Mouse (Mus musculus): Measurements from ENCODE around the gene Ltbp4. TPM values are rescaled to one million over a fixed set of nuclear protein-coding genes. Genes with fewer than 3 reads are reported as not detected.
A peak's percentile ranks its signal among the peaks of the same experiment; 100 is the strongest.

The Ltbp4 gene
- polyA plus RNA-seq, 1 experiment from 2014 or later, result 170 TPM

DNA sequence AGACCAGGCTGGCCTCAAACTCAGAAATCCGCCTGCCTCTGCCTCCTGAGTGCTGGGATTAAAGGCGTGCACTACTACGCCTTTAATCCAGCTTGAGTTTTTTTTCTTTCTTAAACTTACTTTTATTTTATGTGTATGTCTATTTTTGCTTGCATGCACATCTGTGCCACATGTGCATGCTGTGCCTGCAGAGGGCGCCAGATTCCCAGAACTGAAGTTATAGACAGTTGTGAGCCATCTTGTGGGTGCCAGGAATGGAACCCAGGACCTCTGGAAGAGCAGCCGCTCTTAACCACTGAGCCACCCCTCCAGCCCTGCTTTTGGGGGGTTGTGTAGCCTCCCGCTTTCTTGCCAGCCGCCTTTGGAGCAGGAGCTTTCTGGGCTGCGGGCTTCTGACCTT is 66.1 kb downstream of the Ltbp4 start:
- Histone ChIP-seq H3K9ac (ENCODE audit: low read length) (no peak overlapping the region), H3K27ac (ENCODE audit: low read length) (no peak overlapping the region), H3K9me3 (replicated peaks; ENCODE audit: control insufficient read depth, low read length) (no peaks in the 10 kb centered on the region), H3K4me1 (ENCODE audit: control insufficient read depth, insufficient read depth, low read length) (no peaks in the 10 kb centered on the region), H3K27me3 (ENCODE audit: control insufficient read depth, insufficient read depth, low read length) (no peaks in the 10 kb centered on the region), H3K36me3 (ENCODE audit: control insufficient read depth, insufficient read depth, low read length) (peaks cover 25% of the 10 kb centered on the region), H3K4me3 (replicated peaks; ENCODE audit: low read length) (no peak overlapping the region), H3K4me2 (ENCODE audit: low read depth, low read length) (no peak overlapping the region)
- WGBS, result 86% methylated on average over 8 of the region's 8 CpGs
- ATAC-seq (ENCODE audit: insufficient read depth, low FRiP score), result no peak

DNA sequence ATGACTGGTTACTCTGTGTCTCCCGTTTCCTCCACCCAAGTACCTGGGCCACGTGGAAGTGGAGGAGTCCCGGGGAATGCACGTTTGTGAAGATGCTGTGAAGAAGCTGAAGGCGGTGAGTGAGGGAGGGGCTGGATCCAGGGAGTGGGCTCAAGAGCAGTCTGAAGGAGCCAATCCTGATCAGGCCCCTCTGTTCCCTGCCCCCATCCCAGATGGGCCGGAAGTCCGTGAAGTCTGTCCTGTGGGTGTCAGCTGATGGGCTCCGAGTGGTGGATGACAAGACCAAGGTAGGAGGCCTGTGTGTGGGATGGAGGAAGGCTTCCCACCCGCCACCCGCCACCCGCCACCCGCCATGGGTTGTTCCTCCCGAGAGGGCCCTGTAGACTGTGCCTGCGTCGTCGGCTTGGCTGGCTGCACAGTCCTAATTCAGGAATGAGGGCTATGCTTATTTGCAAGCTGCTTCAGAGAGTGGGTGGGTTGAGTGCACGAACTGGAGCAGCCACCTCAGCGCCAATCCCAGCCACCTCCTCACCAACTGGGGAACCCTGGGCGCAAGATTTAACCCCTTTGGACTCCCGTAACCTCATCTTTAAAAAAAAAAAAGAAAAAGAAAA is 70.9 kb downstream of the Ltbp4 start:
- no peaks in the 10 kb centered on the region for H3K27me3 ChIP-seq (ENCODE audit: control insufficient read depth, insufficient read depth, low read length)
- H3K4me2 ChIP-seq (ENCODE audit: low read depth, low read length), result no peak overlapping the region
- WGBS, result 72% methylated on average over 20 of the region's 20 CpGs
- 0 out of 2 replicates have a peak, but pooled peaks have one; percentile 33 for ATAC-seq (ENCODE audit: insufficient read depth, low FRiP score)
- no peaks in the 10 kb centered on the region for H3K4me1 ChIP-seq (ENCODE audit: control insufficient read depth, insufficient read depth, low read length)
- no peak overlapping the region for H3K9ac ChIP-seq (ENCODE audit: low read length)
- no peaks in the 10 kb centered on the region for H3K9me3 ChIP-seq (replicated peaks; ENCODE audit: control insufficient read depth, low read length)
- no peak overlapping the region for H3K27ac ChIP-seq (ENCODE audit: low read length)
- peaks cover 34% of the 10 kb centered on the region for H3K36me3 ChIP-seq (ENCODE audit: control insufficient read depth, insufficient read depth, low read length)
- no peak overlapping the region for H3K4me3 ChIP-seq (replicated peaks; ENCODE audit: low read length)

DNA sequence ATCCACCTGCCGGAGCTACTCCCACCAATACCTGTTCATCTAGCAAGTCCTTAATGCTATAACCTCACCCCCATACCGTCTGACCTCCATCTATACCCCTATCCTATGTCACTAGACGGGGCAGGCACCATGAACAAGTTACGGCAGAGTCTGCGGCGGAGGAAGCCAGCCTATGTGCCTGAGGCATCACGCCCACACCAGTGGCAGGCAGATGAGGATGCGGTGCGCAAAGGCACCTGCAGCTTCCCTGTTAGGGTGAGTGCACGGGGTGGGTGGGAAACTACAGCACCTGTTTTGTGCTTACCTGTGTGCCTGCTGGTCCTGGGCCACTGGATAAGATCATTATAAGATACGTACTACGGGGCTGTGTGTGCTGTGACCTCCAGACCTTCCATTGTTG is 72.7 kb downstream of the Ltbp4 start:
- no peaks in the 10 kb centered on the region for H3K27me3 ChIP-seq (ENCODE audit: control insufficient read depth, insufficient read depth, low read length)
- no peak overlapping the region for H3K27ac ChIP-seq (ENCODE audit: low read length)
- 90% methylated on average over 12 of the region's 12 CpGs for WGBS
- H3K36me3 ChIP-seq (ENCODE audit: control insufficient read depth, insufficient read depth, low read length), result peaks cover 20% of the 10 kb centered on the region
- peaks cover 9% of the 10 kb centered on the region for H3K4me1 ChIP-seq (ENCODE audit: control insufficient read depth, insufficient read depth, low read length)
- no peak overlapping the region for H3K9ac ChIP-seq (ENCODE audit: low read length)
- no peak for ATAC-seq (ENCODE audit: insufficient read depth, low FRiP score)
- no peak overlapping the region for H3K4me2 ChIP-seq (ENCODE audit: low read depth, low read length)
- H3K9me3 ChIP-seq (replicated peaks; ENCODE audit: control insufficient read depth, low read length), result no peaks in the 10 kb centered on the region
- H3K4me3 ChIP-seq (replicated peaks; ENCODE audit: low read length), result no peak overlapping the region

GRCm38 (mm10) chr7:27261888-27262287 is 75.6 kb downstream of the Ltbp4 start:
- no peaks in the 10 kb centered on the region for H3K27me3 ChIP-seq (ENCODE audit: control insufficient read depth, insufficient read depth, low read length)
- H3K4me3 ChIP-seq (replicated peaks; ENCODE audit: low read length), result no peak overlapping the region
- H3K4me2 ChIP-seq (ENCODE audit: low read depth, low read length), result no peak overlapping the region
- H3K9ac ChIP-seq (ENCODE audit: low read length), result no peak overlapping the region
- H3K27ac ChIP-seq (ENCODE audit: low read length), result no peak overlapping the region
- peaks cover 12% of the 10 kb centered on the region; the same call in 1 of the 2 replicates for H3K36me3 ChIP-seq (ENCODE audit: control insufficient read depth, insufficient read depth, low read length)
- peaks cover 19% of the 10 kb centered on the region for H3K4me1 ChIP-seq (ENCODE audit: control insufficient read depth, insufficient read depth, low read length)
- no peak for ATAC-seq (ENCODE audit: insufficient read depth, low FRiP score)
- 77% methylated on average over 6 of the region's 6 CpGs for WGBS
- no peaks in the 10 kb centered on the region for H3K9me3 ChIP-seq (replicated peaks; ENCODE audit: control insufficient read depth, low read length)

GRCm38 (mm10) chr7:27260856-27261255 is 76.6 kb downstream of the Ltbp4 start:
- no peak for ATAC-seq (ENCODE audit: insufficient read depth, low FRiP score)
- 71% methylated on average over 7 of the region's 7 CpGs for WGBS
- H3K4me1 ChIP-seq (ENCODE audit: control insufficient read depth, insufficient read depth, low read length), result peaks cover 23% of the 10 kb centered on the region
- H3K27ac ChIP-seq (ENCODE audit: low read length), result no peak overlapping the region
- H3K4me3 ChIP-seq (replicated peaks; ENCODE audit: low read length), result peak overlapping the region; percentile 79; the same call in 1 of the 2 replicates
- H3K9me3 ChIP-seq (replicated peaks; ENCODE audit: control insufficient read depth, low read length), result no peaks in the 10 kb centered on the region
- H3K9ac ChIP-seq (ENCODE audit: low read length), result 0 out of 2 replicates have a peak overlapping the region, but pooled peaks have one; percentile 37
- no peaks in the 10 kb centered on the region for H3K27me3 ChIP-seq (ENCODE audit: control insufficient read depth, insufficient read depth, low read length)
- peak overlapping the region; percentile 67 for H3K4me2 ChIP-seq (ENCODE audit: low read depth, low read length)
- peaks cover 9% of the 10 kb centered on the region; the same call in 1 of the 2 replicates for H3K36me3 ChIP-seq (ENCODE audit: control insufficient read depth, insufficient read depth, low read length)

GRCm38 (mm10) chr7:27259771-27260170 is 77.7 kb downstream of the Ltbp4 start:
- Histone ChIP-seq H3K4me3 (replicated peaks; ENCODE audit: low read length) (peak overlapping the region; percentile 79), H3K4me2 (ENCODE audit: low read depth, low read length) (peak overlapping the region; percentile 67), H3K9ac (ENCODE audit: low read length) (peak overlapping the region; percentile 91), H3K9me3 (replicated peaks; ENCODE audit: control insufficient read depth, low read length) (no peaks in the 10 kb centered on the region), H3K4me1 (ENCODE audit: control insufficient read depth, insufficient read depth, low read length) (peaks cover 23% of the 10 kb centered on the region), H3K36me3 (ENCODE audit: control insufficient read depth, insufficient read depth, low read length) (peaks cover 9% of the 10 kb centered on the region; the same call in 1 of the 2 replicates), H3K27ac (ENCODE audit: low read length) (peak overlapping the region; percentile 68), H3K27me3 (ENCODE audit: control insufficient read depth, insufficient read depth, low read length) (no peaks in the 10 kb centered on the region)
- ATAC-seq (ENCODE audit: insufficient read depth, low FRiP score), result no peak
- 21% methylated on average over 5 of the region's 5 CpGs for WGBS

- Histone ChIP-seq H3K4me3 (replicated peaks; ENCODE audit: low read length) (peak overlapping the region; percentile 79), H3K9ac (ENCODE audit: low read length) (peak overlapping the region; percentile 91), H3K9me3 (replicated peaks; ENCODE audit: control insufficient read depth, low read length) (no peaks in the 10 kb centered on the region), H3K4me2 (ENCODE audit: low read depth, low read length) (peak overlapping the region; percentile 67), H3K4me1 (ENCODE audit: control insufficient read depth, insufficient read depth, low read length) (peaks cover 23% of the 10 kb centered on the region), H3K27me3 (ENCODE audit: control insufficient read depth, insufficient read depth, low read length) (no peaks in the 10 kb centered on the region), H3K27ac (ENCODE audit: low read length) (peak overlapping the region; percentile 68), H3K36me3 (ENCODE audit: control insufficient read depth, insufficient read depth, low read length) (peaks cover 9% of the 10 kb centered on the region; the same call in 1 of the 2 replicates)
- WGBS, result 3% methylated on average over 9 of the region's 9 CpGs
- ATAC-seq (ENCODE audit: insufficient read depth, low FRiP score), result no peak
Measured at GRCm38 (mm10) chr7:27259271-27259721, 78.2 kb downstream of the Ltbp4 start.

DNA sequence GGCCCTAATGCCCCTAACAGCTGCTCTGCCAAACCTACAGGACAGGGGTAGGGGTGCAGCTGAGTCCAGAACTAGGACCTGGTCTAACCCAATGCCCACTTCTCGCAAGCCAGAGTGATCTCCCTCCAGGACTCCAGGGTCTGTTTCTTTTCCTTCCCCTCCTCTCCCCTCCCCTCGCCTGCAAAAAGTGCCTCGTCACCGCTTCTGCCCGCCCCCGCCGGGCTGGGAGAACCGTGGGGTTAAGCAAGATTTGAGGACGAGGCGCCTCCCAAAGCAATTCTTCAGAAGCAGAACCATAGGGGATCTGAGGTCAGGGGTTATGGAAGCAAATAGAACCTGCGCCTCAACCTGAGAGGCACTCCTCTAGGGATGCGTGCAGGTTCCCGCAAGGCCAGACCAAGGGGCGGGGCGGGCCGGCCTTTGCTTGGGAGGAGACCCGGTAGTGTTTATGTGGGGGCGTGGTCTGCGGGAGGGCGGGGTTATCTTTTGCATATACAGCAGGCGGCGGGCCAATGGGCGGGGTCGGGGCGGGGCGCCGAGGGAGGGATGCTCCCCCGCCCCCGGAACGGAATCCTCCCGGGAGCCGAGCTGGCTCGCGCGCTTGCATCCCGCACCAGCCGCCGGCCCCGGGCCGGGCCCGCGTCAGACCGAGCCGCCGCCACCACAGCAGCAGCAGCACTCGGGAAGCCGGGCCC is 79.1 kb downstream of the Ltbp4 start, which contains the start of gene Numbl:
Gene Numbl, plus strand, starts transcription at position 229 of the 695 bp plus-strand sequence.
- Histone ChIP-seq H3K4me3 (replicated peaks; ENCODE audit: low read length) (peak within 1 kb of the TSS; percentile 79), H3K9me3 (replicated peaks; ENCODE audit: control insufficient read depth, low read length) (no peaks in the 10 kb centered on the region), H3K27ac (ENCODE audit: low read length) (peak within 1 kb of the TSS; percentile 83), H3K4me2 (ENCODE audit: low read depth, low read length) (peak within 1 kb of the TSS; percentile 67), H3K4me1 (ENCODE audit: control insufficient read depth, insufficient read depth, low read length) (peaks cover 23% of the 10 kb centered on the region), H3K9ac (ENCODE audit: low read length) (peak within 1 kb of the TSS; percentile 91), H3K27me3 (ENCODE audit: control insufficient read depth, insufficient read depth, low read length) (no peaks in the 10 kb centered on the region), H3K36me3 (ENCODE audit: control insufficient read depth, insufficient read depth, low read length) (peaks cover 9% of the 10 kb centered on the region; the same call in 1 of the 2 replicates)
- peak; percentile 88 for ATAC-seq (ENCODE audit: insufficient read depth, low FRiP score)
- 1% methylated on average over 44 of the region's 47 CpGs for WGBS

- peak overlapping the region; percentile 83 for H3K27ac ChIP-seq (ENCODE audit: low read length)
- peak; percentile 1; the same call in 1 of the 2 replicates for ATAC-seq (ENCODE audit: insufficient read depth, low FRiP score)
- H3K27me3 ChIP-seq (ENCODE audit: control insufficient read depth, insufficient read depth, low read length), result no peaks in the 10 kb centered on the region
- peak overlapping the region; percentile 79 for H3K4me3 ChIP-seq (replicated peaks; ENCODE audit: low read length)
- H3K9ac ChIP-seq (ENCODE audit: low read length), result peak overlapping the region; percentile 68
- 0% methylated on average over 4 of the region's 6 CpGs for WGBS
- peaks cover 23% of the 10 kb centered on the region for H3K4me1 ChIP-seq (ENCODE audit: control insufficient read depth, insufficient read depth, low read length)
- H3K9me3 ChIP-seq (replicated peaks; ENCODE audit: control insufficient read depth, low read length), result no peaks in the 10 kb centered on the region
- peaks cover 7% of the 10 kb centered on the region; the same call in 1 of the 2 replicates for H3K36me3 ChIP-seq (ENCODE audit: control insufficient read depth, insufficient read depth, low read length)
- H3K4me2 ChIP-seq (ENCODE audit: low read depth, low read length), result peak overlapping the region; percentile 67
Measured at GRCm38 (mm10) chr7:27257852-27258204, 79.7 kb downstream of the Ltbp4 start.
